Mouse (Mus musculus): Measurements from ENCODE around the gene Ezh1. TPM values are rescaled to one million over a fixed set of nuclear protein-coding genes. Genes with fewer than 3 reads are reported as not detected.
A peak's percentile ranks its signal among the peaks of the same experiment; 100 is the strongest.
"Not testable (repeated sequence)": the region's sequence is repeated elsewhere in the genome, so short reads cannot be mapped to it uniquely, and the experiment has no call there.

Gene Ezh1
- total RNA-seq, 2 experiments from 2014 or later, result 18.2 to 20.3 TPM

GRCm38 (mm10) chr11:101161551-101161950 lies 64.7 kb downstream of the Ezh1 start:
- no peak for ATAC-seq (replicated peaks; ENCODE audit: low FRiP score, low TSS enrichment, poor library complexity, severe bottlenecking)

GRCm38 (mm10) chr11:101160981-101161505 lies 65.2 kb downstream of the Ezh1 start:
- ATAC-seq (replicated peaks; ENCODE audit: low FRiP score, low TSS enrichment, poor library complexity, severe bottlenecking), result not testable (repeated sequence)

GRCm38 (mm10) chr11:101160151-101160550 lies 66.1 kb downstream of the Ezh1 start:
- ATAC-seq (replicated peaks; ENCODE audit: low FRiP score, low TSS enrichment, poor library complexity, severe bottlenecking), result not testable (repeated sequence)

- ATAC-seq (replicated peaks; ENCODE audit: low FRiP score, low TSS enrichment, poor library complexity, severe bottlenecking), result no peak
These were observed 70.4 kb downstream of the Ezh1 start, which contains the start of gene Tubg2 for GRCm38 (mm10) chr11:101155728-101156371. Tubg2 (plus strand) TSS chr11:101155907.

- no peak for ATAC-seq (replicated peaks; ENCODE audit: low FRiP score, low TSS enrichment, poor library complexity, severe bottlenecking)
These were observed 71.1 kb downstream of the Ezh1 start for GRCm38 (mm10) chr11:101155151-101155550.

- ATAC-seq (replicated peaks; ENCODE audit: low FRiP score, low TSS enrichment, poor library complexity, severe bottlenecking), result no peak
These were observed 71.6 kb downstream of the Ezh1 start for GRCm38 (mm10) chr11:101154648-101155047.

- ATAC-seq (replicated peaks; ENCODE audit: low FRiP score, low TSS enrichment, poor library complexity, severe bottlenecking), result no peak
These were observed 73.4 kb downstream of the Ezh1 start for GRCm38 (mm10) chr11:101152825-101153224.

GRCm38 (mm10) chr11:101151063-101151462 lies 75.2 kb downstream of the Ezh1 start:
- ATAC-seq (replicated peaks; ENCODE audit: low FRiP score, low TSS enrichment, poor library complexity, severe bottlenecking), result no peak

- ATAC-seq (replicated peaks; ENCODE audit: low FRiP score, low TSS enrichment, poor library complexity, severe bottlenecking), result 0 out of 2 replicates have a peak, but pooled peaks have one; percentile 10
These were observed 76.8 kb downstream of the Ezh1 start for GRCm38 (mm10) chr11:101149178-101150105.

- ATAC-seq (replicated peaks; ENCODE audit: low FRiP score, low TSS enrichment, poor library complexity, severe bottlenecking), result no peak
These were observed 77.5 kb downstream of the Ezh1 start for GRCm38 (mm10) chr11:101148751-101149150.

- ATAC-seq (replicated peaks; ENCODE audit: low FRiP score, low TSS enrichment, poor library complexity, severe bottlenecking), result no peak
These were observed 79.9 kb downstream of the Ezh1 start for GRCm38 (mm10) chr11:101146377-101146776.

GRCm38 (mm10) chr11:101143338-101144225 lies 82.7 kb downstream of the Ezh1 start:
- ATAC-seq (replicated peaks; ENCODE audit: low FRiP score, low TSS enrichment, poor library complexity, severe bottlenecking), result no peak

GRCm38 (mm10) chr11:101142215-101142967 lies 83.9 kb downstream of the Ezh1 start:
- ATAC-seq (replicated peaks; ENCODE audit: low FRiP score, low TSS enrichment, poor library complexity, severe bottlenecking), result no peak

Other genes with a start within 250 kb of the Ezh1 start
- 65.0 and 67.0 TPM in 2 replicates for gene Atp6v0a1, start 217.0 kb downstream of the Ezh1 start, total RNA-seq (2014; fragmentation: Nextera tagmentation)
- gene Atp6v0a1, start 217.0 kb downstream of the Ezh1 start, total RNA-seq (2017), result 32.0 and 71.5 TPM in 2 replicates
- gene Naglu, start 156.5 kb downstream of the Ezh1 start, total RNA-seq (2014; fragmentation: Nextera tagmentation), result 1.5 and 4.3 TPM in 2 replicates
- gene Naglu, start 156.5 kb downstream of the Ezh1 start, total RNA-seq (2017), result 3.1 and 4.5 TPM in 2 replicates
- not detected in 2 replicates for gene Hsd17b1, start 148.1 kb downstream of the Ezh1 start, total RNA-seq (2014; fragmentation: Nextera tagmentation)
- not detected in 2 replicates for gene Hsd17b1, start 148.1 kb downstream of the Ezh1 start, total RNA-seq (2017)
- gene Coasy, start 143.9 kb downstream of the Ezh1 start, total RNA-seq (2014; fragmentation: Nextera tagmentation), result 27.3 and 30.7 TPM in 2 replicates
- gene Coasy, start 143.9 kb downstream of the Ezh1 start, total RNA-seq (2017), result 15.1 and 17.2 TPM in 2 replicates
- 46.8 and 53.3 TPM in 2 replicates for gene Mlx, start 139.2 kb downstream of the Ezh1 start, total RNA-seq (2014; fragmentation: Nextera tagmentation)
- gene Mlx, start 139.2 kb downstream of the Ezh1 start, total RNA-seq (2017), result 34.5 and 74.8 TPM in 2 replicates
- gene Psmc3ip, start 131.0 kb downstream of the Ezh1 start, total RNA-seq (2014; fragmentation: Nextera tagmentation), result 26.2 and 65.9 TPM in 2 replicates
- gene Psmc3ip, start 131.0 kb downstream of the Ezh1 start, total RNA-seq (2017), result 38.0 and 79.3 TPM in 2 replicates
- 17.0 and 20.6 TPM in 2 replicates for gene Retreg3, start 106.6 kb downstream of the Ezh1 start, total RNA-seq (2014; fragmentation: Nextera tagmentation)
- gene Retreg3, start 106.6 kb downstream of the Ezh1 start, total RNA-seq (2017), result 29.3 and 36.7 TPM in 2 replicates
- gene Tubg1, start 106.5 kb downstream of the Ezh1 start, total RNA-seq (2014; fragmentation: Nextera tagmentation), result 51.9 and 55.2 TPM in 2 replicates
- 28.7 and 42.7 TPM in 2 replicates for gene Tubg1, start 106.5 kb downstream of the Ezh1 start, total RNA-seq (2017)
- gene Tubg2, start 70.6 kb downstream of the Ezh1 start, total RNA-seq (2014; fragmentation: Nextera tagmentation), result not detected in 2 replicates
- gene Tubg2, start 70.6 kb downstream of the Ezh1 start, total RNA-seq (2017), result not detected in 2 replicates
- not detected in 2 replicates for gene Cntnap1, start 55.9 kb downstream of the Ezh1 start, total RNA-seq (2014; fragmentation: Nextera tagmentation)
- 0.15 TPM in 1 of 2 replicates, not detected in the other for gene Cntnap1, start 55.9 kb downstream of the Ezh1 start, total RNA-seq (2017)
- not detected in 2 replicates for gene Plekhh3, start 55.1 kb downstream of the Ezh1 start, total RNA-seq (2014; fragmentation: Nextera tagmentation)
- not detected in 2 replicates for gene Plekhh3, start 55.1 kb downstream of the Ezh1 start, total RNA-seq (2017)
- not detected in 2 replicates for gene Ccr10, start 51.0 kb downstream of the Ezh1 start, total RNA-seq (2014; fragmentation: Nextera tagmentation)
- not detected in 2 replicates for gene Ccr10, start 51.0 kb downstream of the Ezh1 start, total RNA-seq (2017)
- gene Ramp2, start 19.6 kb upstream of the Ezh1 start, total RNA-seq (2014; fragmentation: Nextera tagmentation), result not detected in 2 replicates
- not detected in 2 replicates for gene Ramp2, start 19.6 kb upstream of the Ezh1 start, total RNA-seq (2017)
- 112 and 137 TPM in 2 replicates for gene Vps25, start 27.2 kb upstream of the Ezh1 start, total RNA-seq (2014; fragmentation: Nextera tagmentation)
- 44.7 and 71.5 TPM in 2 replicates for gene Vps25, start 27.2 kb upstream of the Ezh1 start, total RNA-seq (2017)
- 0.25 and 1.4 TPM in 2 replicates for gene Wnk4, start 34.1 kb upstream of the Ezh1 start, total RNA-seq (2014; fragmentation: Nextera tagmentation)
- 0.05 and 0.30 TPM in 2 replicates for gene Wnk4, start 34.1 kb upstream of the Ezh1 start, total RNA-seq (2017)
- gene Cntd1, start 52.5 kb upstream of the Ezh1 start, total RNA-seq (2014; fragmentation: Nextera tagmentation), result 2.3 and 3.7 TPM in 2 replicates
- 2.1 and 4.2 TPM in 2 replicates for gene Cntd1, start 52.5 kb upstream of the Ezh1 start, total RNA-seq (2017)
- gene Coa3, start 52.7 kb upstream of the Ezh1 start, total RNA-seq (2014; fragmentation: Nextera tagmentation), result 67.5 and 86.7 TPM in 2 replicates
- gene Coa3, start 52.7 kb upstream of the Ezh1 start, total RNA-seq (2017), result 28.4 and 40.6 TPM in 2 replicates
- gene Becn1, start 75.8 kb upstream of the Ezh1 start, total RNA-seq (2014; fragmentation: Nextera tagmentation), result 86.7 and 98.7 TPM in 2 replicates
- 160 and 162 TPM in 2 replicates for gene Becn1, start 75.8 kb upstream of the Ezh1 start, total RNA-seq (2017)
- gene Psme3, start 89.8 kb upstream of the Ezh1 start, total RNA-seq (2014; fragmentation: Nextera tagmentation), result 239 and 277 TPM in 2 replicates
- gene Psme3, start 89.8 kb upstream of the Ezh1 start, total RNA-seq (2017), result 176 and 226 TPM in 2 replicates
- gene Aoc2, start 98.6 kb upstream of the Ezh1 start, total RNA-seq (2014; fragmentation: Nextera tagmentation), result 7.6 and 11.5 TPM in 2 replicates
- 1.9 and 2.9 TPM in 2 replicates for gene Aoc2, start 98.6 kb upstream of the Ezh1 start, total RNA-seq (2017)
- gene Aoc3, start 104.1 kb upstream of the Ezh1 start, total RNA-seq (2014; fragmentation: Nextera tagmentation), result not detected in 2 replicates
- gene Aoc3, start 104.1 kb upstream of the Ezh1 start, total RNA-seq (2017), result 0.69 TPM in 1 of 2 replicates, not detected in the other
- gene G6pc, start 141.1 kb upstream of the Ezh1 start, total RNA-seq (2014; fragmentation: Nextera tagmentation), result not detected in 2 replicates
- gene G6pc, start 141.1 kb upstream of the Ezh1 start, total RNA-seq (2017), result not detected in 2 replicates
- 74.9 and 108 TPM in 2 replicates for gene Aarsd1, start 191.2 kb upstream of the Ezh1 start, total RNA-seq (2014; fragmentation: Nextera tagmentation)
- 81.8 and 87.7 TPM in 2 replicates for gene Aarsd1, start 191.2 kb upstream of the Ezh1 start, total RNA-seq (2017)
- 4.9 and 7.1 TPM in 2 replicates for gene Gm27029, start 198.3 kb upstream of the Ezh1 start, total RNA-seq (2014; fragmentation: Nextera tagmentation)
- 0.61 TPM in 1 of 2 replicates, not detected in the other for gene Gm27029, start 198.3 kb upstream of the Ezh1 start, total RNA-seq (2017)
- 5.1 and 6.5 TPM in 2 replicates for gene Rundc1, start 198.6 kb upstream of the Ezh1 start, total RNA-seq (2014; fragmentation: Nextera tagmentation)
- gene Rundc1, start 198.6 kb upstream of the Ezh1 start, total RNA-seq (2017), result 1.5 and 6.2 TPM in 2 replicates
- gene Ptges3l, start 198.9 kb upstream of the Ezh1 start, total RNA-seq (2014; fragmentation: Nextera tagmentation), result not detected in 2 replicates
- not detected in 2 replicates for gene Ptges3l, start 198.9 kb upstream of the Ezh1 start, total RNA-seq (2017)
- gene Rpl27, start 215.8 kb upstream of the Ezh1 start, total RNA-seq (2014; fragmentation: Nextera tagmentation), result 1,243 and 1,644 TPM in 2 replicates
- 3,990 and 4,375 TPM in 2 replicates for gene Rpl27, start 215.8 kb upstream of the Ezh1 start, total RNA-seq (2017)
- 35.5 and 44.1 TPM in 2 replicates for gene Ifi35, start 221.9 kb upstream of the Ezh1 start, total RNA-seq (2014; fragmentation: Nextera tagmentation)
- gene Ifi35, start 221.9 kb upstream of the Ezh1 start, total RNA-seq (2017), result 31.7 and 33.5 TPM in 2 replicates
- 1.6 and 7.2 TPM in 2 replicates for gene Rnd2, start 238.5 kb upstream of the Ezh1 start, total RNA-seq (2014; fragmentation: Nextera tagmentation)
- gene Rnd2, start 238.5 kb upstream of the Ezh1 start, total RNA-seq (2017), result 3.5 and 3.8 TPM in 2 replicates
- gene Vat1, start 239.8 kb upstream of the Ezh1 start, total RNA-seq (2014; fragmentation: Nextera tagmentation), result 6.5 and 7.4 TPM in 2 replicates
- gene Vat1, start 239.8 kb upstream of the Ezh1 start, total RNA-seq (2017), result 3.3 and 5.4 TPM in 2 replicates